Comparison of ENCODE assay signal across 8 mouse cellular contexts in the genomic region with DNA sequence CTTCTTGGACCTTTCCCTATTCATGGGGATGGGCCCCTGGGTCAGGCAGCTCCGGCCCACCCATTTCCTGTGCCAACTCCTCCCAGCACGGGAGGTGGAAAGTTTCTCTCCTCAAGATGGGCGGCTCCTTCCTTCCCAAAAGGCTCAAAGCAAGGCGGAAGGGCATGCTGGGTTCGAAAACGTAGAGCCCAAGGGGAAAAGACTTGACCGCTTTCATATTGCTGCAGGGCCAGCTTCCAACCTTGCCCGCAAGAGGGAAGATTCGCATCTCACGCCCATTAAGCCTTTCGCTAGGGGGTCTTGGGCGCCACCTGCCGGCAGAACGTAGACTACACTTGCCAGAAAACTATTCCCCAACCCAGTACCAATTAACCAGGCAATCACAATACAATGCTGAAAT. TPM values are rescaled to one million over a fixed set of nuclear protein-coding genes. Genes with fewer than 3 reads are reported as not detected.
DNase-seq lines count a peak whose midpoint lies in the region; ATAC-seq and TF ChIP-seq lines count a peak whose summit lies in the region.

No protein-coding gene starts in this region.

- H3K4me2 ChIP-seq in hindbrain, postnatal 0 days (ENCODE audit: low read depth, low read length): peak overlapping the region; percentile 96

- H3K79me2 ChIP-seq in macrophage (ENCODE audit: inconsistent target): peaks cover 70% of the 10 kb centered on the region

- ATAC-seq in hindbrain, postnatal 0 days: peak; percentile 30

- peak overlapping the region; percentile 97 for H3K4me3 ChIP-seq in hindbrain, postnatal 0 days (ENCODE audit: low read length)
- H3K4me3 ChIP-seq in macrophage (ENCODE audit: inconsistent target): peak overlapping the region; percentile 96

- H3K4me1 ChIP-seq in hindbrain, postnatal 0 days (ENCODE audit: insufficient read depth, low read length): peaks cover 37% of the 10 kb centered on the region

- peak overlapping the region; percentile 96 for H3K27ac ChIP-seq in hindbrain, postnatal 0 days
- H3K27ac ChIP-seq in macrophage: peak overlapping the region; percentile 100

- H3K27me3 ChIP-seq in hindbrain, postnatal 0 days (ENCODE audit: insufficient read depth, low read length): no peaks in the 10 kb centered on the region

- WGBS in hindbrain, postnatal 0 days: 3% methylated on average over 14 of the region's 14 CpGs
- WGBS in macrophage (ENCODE audit: missing documents): 0% methylated on average over 13 of the region's 14 CpGs

- TF ChIP-seq CTCF in hindbrain, postnatal 0 days (IDR thresholded peaks at IDR 0.05; ENCODE audit: low read depth): peak; percentile 99

- no peaks in the 10 kb centered on the region for H3K9me3 ChIP-seq in hindbrain, postnatal 0 days (ENCODE audit: low read length)

- no peaks in the 10 kb centered on the region for H3K36me3 ChIP-seq in hindbrain, postnatal 0 days (ENCODE audit: insufficient read depth, low read length)
- no peaks in the 10 kb centered on the region for H3K36me3 ChIP-seq in macrophage (ENCODE audit: inconsistent target)

- peak; percentile 86 for DNase-seq in Muller cell, postnatal 12 days (ENCODE audit: inconsistent ontology term)
- peak; percentile 87 to 89 for DNase-seq in cerebellum, postnatal 36 days
- DNase-seq in gastrocnemius, adult 8-10 months (ENCODE audit: low spot score in 2 of 2): peak; percentile 80 to 84
- peak; percentile 93 for DNase-seq in hindbrain, postnatal 0 days (ENCODE audit: low spot score)
- DNase-seq in left cerebral cortex, adult 18-20 months (ENCODE audit: low spot score in 2 of 2): peak; percentile 83 to 91
- peak; percentile 85 for DNase-seq in retina, postnatal 1 day
- DNase-seq in thymus, postnatal 36 days: peak; percentile 82 to 89

- peak overlapping the region; percentile 98 for H3K9ac ChIP-seq in hindbrain, postnatal 0 days (replicated peaks; ENCODE audit: low read length)

RNA-seq across cellular contexts. Expression of a gene that starts 1.6 kb away (rescaled TPM):
- total RNA-seq in gastrocnemius, adult 8-10 months (2022): 100 to 1,000 TPM; 195 to 259 (median 242) TPM
- total RNA-seq in hindbrain, postnatal 0 days (2014; rRNA removed): 16.6 and 19.7 TPM in 2 replicates
- polyA plus RNA-seq in hindbrain, postnatal 0 days (2015; fragmentation: Nextera tagmentation; extraction: Ambion mirVana): 40.0 and 43.0 TPM in 2 replicates
- total RNA-seq in left cerebral cortex, adult 18-20 months (2021): 10 to 100 TPM; 23.7 to 24.7 TPM
- 100 to 1,000 TPM; 139 to 748 (median 457) TPM for total RNA-seq in macrophage (2018; cell fraction: chromatin; rRNA removed)
- total RNA-seq in macrophage (2018; cell fraction: cytosol; rRNA removed): 100 to 1,000 TPM in 18 of 26 experiments, 10 to 100 TPM in 8; 47.4 to 186 (median 110) TPM
- total RNA-seq in macrophage (2018; cell fraction: nucleus; rRNA removed): 100 to 1,000 TPM in 25 of 26 experiments, 10 to 100 TPM in 1; 82.3 to 368 (median 235) TPM
- polyA plus RNA-seq in macrophage (2018): 80.1 to 102 TPM (median 94.5 TPM) in 3 replicates

RNA-seq across cellular contexts. Expression of a gene that starts 1.8 kb away (rescaled TPM):
- 10 to 100 TPM; 17.0 to 18.5 (median 18.2) TPM for total RNA-seq in gastrocnemius, adult 8-10 months (2022)
- 177 and 188 TPM in 2 replicates for total RNA-seq in hindbrain, postnatal 0 days (2014; rRNA removed)
- polyA plus RNA-seq in hindbrain, postnatal 0 days (2015; fragmentation: Nextera tagmentation; extraction: Ambion mirVana): 131 and 140 TPM in 2 replicates
- 10 to 100 TPM; 24.4 to 30.9 TPM for total RNA-seq in left cerebral cortex, adult 18-20 months (2021)
- total RNA-seq in macrophage (2018; cell fraction: chromatin; rRNA removed): 10 to 100 TPM in 4 of 26 experiments, 1 to 10 TPM in 20, under 1 TPM in 1, not detected in 1; 0.92 to 16.9 (median 4.4) TPM
- 100 to 1,000 TPM in 17 of 26 experiments, 10 to 100 TPM in 9; 69.7 to 126 (median 104) TPM for total RNA-seq in macrophage (2018; cell fraction: cytosol; rRNA removed)
- 10 to 100 TPM in 22 of 26 experiments, 1 to 10 TPM in 4; 8.4 to 47.1 (median 21.7) TPM for total RNA-seq in macrophage (2018; cell fraction: nucleus; rRNA removed)
- polyA plus RNA-seq in macrophage (2018): 73.7 to 132 TPM (median 76.9 TPM) in 3 replicates

RNA-seq across cellular contexts. Expression of a gene that starts 13.0 kb away (rescaled TPM):
- 10 to 100 TPM; 32.6 to 42.8 (median 39.2) TPM for total RNA-seq in gastrocnemius, adult 8-10 months (2022)
- total RNA-seq in hindbrain, postnatal 0 days (2014; rRNA removed): 43.0 and 50.2 TPM in 2 replicates
- polyA plus RNA-seq in hindbrain, postnatal 0 days (2015; fragmentation: Nextera tagmentation; extraction: Ambion mirVana): 14.0 and 14.4 TPM in 2 replicates
- 10 to 100 TPM; 37.2 to 41.8 TPM for total RNA-seq in left cerebral cortex, adult 18-20 months (2021)
- total RNA-seq in macrophage (2018; cell fraction: chromatin; rRNA removed): 100 to 1,000 TPM in 3 of 26 experiments, 10 to 100 TPM in 23; 14.2 to 124 (median 35.6) TPM
- 10 to 100 TPM in 16 of 26 experiments, 1 to 10 TPM in 10; 4.2 to 31.7 (median 13.4) TPM for total RNA-seq in macrophage (2018; cell fraction: cytosol; rRNA removed)
- 10 to 100 TPM; 13.1 to 79.6 (median 21.8) TPM for total RNA-seq in macrophage (2018; cell fraction: nucleus; rRNA removed)
- 14.8 to 16.9 TPM (median 15.5 TPM) in 3 replicates for polyA plus RNA-seq in macrophage (2018)

RNA-seq across cellular contexts. Expression of a gene that starts 23.5 kb away (rescaled TPM):
- total RNA-seq in gastrocnemius, adult 8-10 months (2022): not detected
- not detected in 2 replicates for total RNA-seq in hindbrain, postnatal 0 days (2014; rRNA removed)
- 0.19 and 0.61 TPM in 2 replicates for polyA plus RNA-seq in hindbrain, postnatal 0 days (2015; fragmentation: Nextera tagmentation; extraction: Ambion mirVana)
- total RNA-seq in left cerebral cortex, adult 18-20 months (2021): not detected
- total RNA-seq in macrophage (2018; cell fraction: chromatin; rRNA removed): 1 to 10 TPM in 1 of 26 experiments, under 1 TPM in 1, not detected in 24; 0.90 to 1.3 TPM
- total RNA-seq in macrophage (2018; cell fraction: cytosol; rRNA removed): not detected
- total RNA-seq in macrophage (2018; cell fraction: nucleus; rRNA removed): under 1 TPM in 1 of 26 experiments, not detected in 25; 0.72 TPM
- not detected in 3 replicates for polyA plus RNA-seq in macrophage (2018)

RNA-seq across cellular contexts. Expression of a gene that starts 39.0 kb away (rescaled TPM):
- 10 to 100 TPM; 11.8 to 15.2 (median 13.7) TPM for total RNA-seq in gastrocnemius, adult 8-10 months (2022)
- 75.1 and 97.0 TPM in 2 replicates for total RNA-seq in hindbrain, postnatal 0 days (2014; rRNA removed)
- 16.8 and 17.2 TPM in 2 replicates for polyA plus RNA-seq in hindbrain, postnatal 0 days (2015; fragmentation: Nextera tagmentation; extraction: Ambion mirVana)
- 10 to 100 TPM; 61.1 to 74.0 TPM for total RNA-seq in left cerebral cortex, adult 18-20 months (2021)
- total RNA-seq in macrophage (2018; cell fraction: chromatin; rRNA removed): 100 to 1,000 TPM in 24 of 26 experiments, 10 to 100 TPM in 2; 81.6 to 355 (median 198) TPM
- total RNA-seq in macrophage (2018; cell fraction: cytosol; rRNA removed): 10 to 100 TPM; 21.4 to 53.6 (median 36.9) TPM
- total RNA-seq in macrophage (2018; cell fraction: nucleus; rRNA removed): 100 to 1,000 TPM in 18 of 26 experiments, 10 to 100 TPM in 8; 73.9 to 157 (median 117) TPM
- polyA plus RNA-seq in macrophage (2018): 16.4 to 37.7 TPM (median 26.8 TPM) in 3 replicates

Comparison
In these comparisons a context has a peak if more than half of its experiments do, and no peak if none do; other contexts are left out.
1. Peak in every context shown above with its lines: DNase-seq, ATAC-seq, H3K4me3 ChIP-seq and H3K27ac ChIP-seq.